Mouse (Mus musculus): ENCODE data around the gene Arhgap28. TPM values are rescaled to one million over a fixed set of nuclear protein-coding genes. Genes with fewer than 3 reads are reported as not detected.
"Not testable (repeated sequence)": the region's sequence is repeated elsewhere in the genome, so short reads cannot be mapped to it uniquely, and the experiment has no call there.

Gene Arhgap28
- polyA plus RNA-seq, 1 experiment from 2014 or later: 67.0 TPM

DNA sequence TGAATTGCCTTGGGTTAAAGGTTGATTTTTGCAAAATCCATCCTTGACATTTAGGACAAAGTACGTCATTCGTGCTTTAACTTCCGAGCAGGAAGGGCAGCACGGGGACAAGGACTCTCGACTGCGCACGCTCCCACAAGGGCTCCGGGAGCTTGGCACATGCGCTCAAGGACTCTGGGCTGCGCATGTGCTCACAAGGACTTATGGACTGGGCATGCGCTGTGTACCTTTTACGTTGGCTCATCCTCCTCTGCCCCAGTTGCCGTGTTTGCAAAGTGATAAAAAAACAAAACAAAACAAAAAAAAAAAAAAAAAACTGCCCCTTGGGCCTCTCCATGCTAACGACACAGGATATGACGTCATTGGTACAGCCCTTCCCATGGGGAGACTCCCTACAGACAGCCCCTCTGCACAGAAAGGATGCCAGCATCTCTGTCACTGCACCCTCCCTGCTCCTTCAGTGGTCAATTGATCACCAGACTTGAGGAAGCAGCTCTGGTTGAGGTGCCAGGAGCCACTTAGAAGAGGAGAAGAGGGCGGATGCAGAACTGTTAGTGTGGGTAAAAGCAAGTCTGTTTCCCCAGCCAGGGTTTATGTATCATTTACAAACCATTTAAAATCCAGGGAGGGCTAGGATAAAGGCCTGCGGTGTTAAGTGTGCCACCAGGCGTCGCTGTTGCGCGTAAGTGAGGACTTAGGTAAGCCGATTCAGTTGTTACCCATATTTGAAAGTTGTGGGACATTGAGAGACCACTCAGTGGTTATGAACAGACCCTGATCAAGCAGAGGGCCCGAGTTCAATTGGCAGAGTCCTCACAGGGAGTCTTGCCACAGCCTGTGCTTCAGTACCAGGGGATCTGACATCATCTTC lies 134.0 kb downstream of the Arhgap28 start:
- peaks cover 73% of the 10 kb centered on the region for H3K36me3 ChIP-seq
- peaks cover 22% of the 10 kb centered on the region for H3K4me1 ChIP-seq (replicated peaks)
- no peak overlapping the region for H3K4me3 ChIP-seq (replicated peaks)
- no peak overlapping the region for H3K9ac ChIP-seq (replicated peaks)
- WGBS: 73% methylated on average over 23 of the region's 23 CpGs
- H3K27ac ChIP-seq: no peak overlapping the region
- peaks cover 6% of the 10 kb centered on the region for H3K9me3 ChIP-seq
- H3K27me3 ChIP-seq: no peaks in the 10 kb centered on the region
- H3K4me2 ChIP-seq: no peak overlapping the region
- ATAC-seq (ENCODE audit: insufficient number of reproducible peaks, insufficient read depth, low FRiP score, low TSS enrichment, low read depth): peak; percentile 9; the same call in 1 of the 2 replicates

DNA sequence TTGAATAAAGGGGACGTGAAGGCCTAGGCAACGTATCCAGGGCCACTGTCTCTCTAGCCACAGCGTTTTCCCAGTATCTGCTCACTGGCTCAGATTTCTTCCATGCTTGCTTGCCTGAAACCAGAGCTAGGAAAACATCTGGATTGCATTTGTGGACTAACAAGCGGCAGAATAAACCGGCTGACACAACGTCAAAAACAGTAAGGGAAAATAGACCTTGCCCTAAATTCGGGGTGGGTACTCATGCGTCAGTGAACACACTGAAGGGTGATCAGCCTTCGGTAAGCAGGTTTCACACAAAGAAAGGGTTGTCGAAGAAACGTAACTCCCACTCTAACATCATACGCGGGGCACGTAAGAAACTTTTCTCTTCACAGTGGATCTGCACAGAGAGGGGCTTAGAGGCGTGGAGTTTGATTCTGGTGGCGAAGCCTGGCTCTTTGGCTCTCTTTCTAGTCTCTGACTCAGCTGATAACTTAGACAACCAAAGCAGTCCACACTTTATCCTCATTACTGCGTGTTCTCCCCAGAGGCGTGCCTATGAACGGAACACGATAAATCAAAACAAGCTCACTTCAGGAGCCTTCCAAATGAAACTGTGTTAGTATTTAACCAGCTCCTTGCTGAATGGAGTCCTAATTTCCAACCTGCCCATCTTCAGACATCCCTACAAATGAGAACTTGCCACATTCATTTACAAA lies 137.2 kb downstream of the Arhgap28 start:
- no peak overlapping the region for H3K4me3 ChIP-seq (replicated peaks)
- 21% methylated on average over 20 of the region's 20 CpGs for WGBS
- H3K36me3 ChIP-seq: peaks cover 69% of the 10 kb centered on the region
- H3K9ac ChIP-seq (replicated peaks): no peak overlapping the region; the same call in 1 of the 2 replicates
- peak overlapping the region; percentile 92 for H3K27ac ChIP-seq
- H3K27me3 ChIP-seq: no peaks in the 10 kb centered on the region
- H3K9me3 ChIP-seq: peaks cover 6% of the 10 kb centered on the region
- H3K4me1 ChIP-seq (replicated peaks): peaks cover 30% of the 10 kb centered on the region
- peak; percentile 39 for ATAC-seq (ENCODE audit: insufficient number of reproducible peaks, insufficient read depth, low FRiP score, low TSS enrichment, low read depth)
- H3K4me2 ChIP-seq: peak overlapping the region; percentile 35

DNA sequence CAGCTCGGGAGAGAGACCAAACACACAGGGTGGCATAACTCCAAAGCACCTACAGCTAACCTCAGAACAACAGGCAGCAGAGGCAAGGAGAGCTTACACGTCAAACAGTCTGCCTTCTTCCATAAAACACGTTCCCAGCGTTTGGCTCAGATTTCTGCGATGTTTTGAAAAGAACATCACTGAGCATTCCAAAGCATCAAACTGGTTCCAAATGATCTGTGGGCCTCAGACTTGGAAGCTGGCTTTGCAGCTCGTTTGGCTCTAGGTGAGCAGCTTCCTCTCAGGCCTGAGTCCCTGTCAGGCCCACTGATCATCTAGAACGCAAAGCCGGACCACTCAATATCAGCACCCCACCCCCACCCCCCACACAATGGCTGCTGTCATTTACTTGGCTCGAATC lies 137.9 kb downstream of the Arhgap28 start:
- Histone ChIP-seq H3K4me3 (replicated peaks) (no peak overlapping the region), H3K4me2 (peak overlapping the region; percentile 35), H3K27ac (peak overlapping the region; percentile 92), H3K4me1 (replicated peaks) (peaks cover 30% of the 10 kb centered on the region), H3K36me3 (peaks cover 69% of the 10 kb centered on the region), H3K9me3 (peaks cover 6% of the 10 kb centered on the region), H3K9ac (replicated peaks) (no peak overlapping the region), H3K27me3 (no peaks in the 10 kb centered on the region)
- WGBS: 32% methylated on average over 9 of the region's 9 CpGs
- ATAC-seq (ENCODE audit: insufficient number of reproducible peaks, insufficient read depth, low FRiP score, low TSS enrichment, low read depth): no peak

DNA sequence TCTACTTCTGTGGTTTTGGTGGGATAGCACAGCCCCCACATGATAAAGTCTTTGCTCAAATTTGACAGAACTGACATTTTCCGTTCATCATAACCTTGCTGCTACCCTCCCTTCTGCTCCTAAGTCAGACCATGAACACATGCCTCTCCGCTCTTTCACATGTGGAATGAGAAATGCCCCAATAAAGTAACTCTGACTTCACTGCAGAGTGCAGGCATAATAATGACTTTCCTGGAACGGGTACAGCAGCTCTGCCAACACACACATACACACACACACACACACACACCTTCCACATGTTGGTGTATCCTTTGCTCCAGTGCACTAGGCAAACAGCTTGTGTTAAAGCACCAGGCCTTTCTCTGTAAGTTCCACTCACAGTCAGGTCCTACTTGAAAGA lies 139.0 kb downstream of the Arhgap28 start:
- ATAC-seq (ENCODE audit: insufficient number of reproducible peaks, insufficient read depth, low FRiP score, low TSS enrichment, low read depth): no peak
- H3K36me3 ChIP-seq: peaks cover 72% of the 10 kb centered on the region

DNA sequence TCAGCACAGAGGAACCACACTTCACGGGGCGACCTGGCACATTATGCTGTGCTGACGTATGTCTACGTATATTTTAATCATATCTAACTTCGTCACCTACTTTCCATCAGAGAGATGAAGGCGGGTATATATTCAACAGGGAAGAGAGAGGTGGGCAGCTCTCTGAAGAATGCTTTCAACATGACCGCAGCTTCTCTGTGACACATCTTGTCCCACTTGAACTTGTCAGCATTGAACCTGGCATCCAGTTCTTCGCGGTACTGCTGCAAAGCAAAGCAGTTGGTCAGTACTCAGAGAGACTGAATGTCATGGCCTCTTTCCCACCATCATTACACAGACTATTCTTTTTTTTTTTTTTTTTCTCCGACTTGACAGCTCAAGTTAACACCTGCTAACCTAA lies 139.6 kb downstream of the Arhgap28 start:
- peaks cover 6% of the 10 kb centered on the region for H3K9me3 ChIP-seq
- no peak for ATAC-seq (ENCODE audit: insufficient number of reproducible peaks, insufficient read depth, low FRiP score, low TSS enrichment, low read depth)
- H3K36me3 ChIP-seq: peaks cover 72% of the 10 kb centered on the region
- no peak overlapping the region for H3K4me2 ChIP-seq
- H3K9ac ChIP-seq (replicated peaks): no peak overlapping the region
- H3K27ac ChIP-seq: 0 out of 2 replicates have a peak overlapping the region, but pooled peaks have one; percentile 56
- no peak overlapping the region for H3K4me3 ChIP-seq (replicated peaks)
- WGBS: 87% methylated on average over 10 of the region's 10 CpGs
- no peaks in the 10 kb centered on the region for H3K27me3 ChIP-seq
- peaks cover 30% of the 10 kb centered on the region for H3K4me1 ChIP-seq (replicated peaks)

More for the DNA sequence above, 139.0 kb downstream of the Arhgap28 start:
- H3K27ac ChIP-seq: peak overlapping the region; percentile 92
- no peak overlapping the region for H3K9ac ChIP-seq (replicated peaks)
- no peak overlapping the region for H3K4me2 ChIP-seq
- peaks cover 30% of the 10 kb centered on the region for H3K4me1 ChIP-seq (replicated peaks)
- H3K9me3 ChIP-seq: peaks cover 6% of the 10 kb centered on the region
- H3K4me3 ChIP-seq (replicated peaks): no peak overlapping the region
- WGBS: 45% methylated on average over 3 of the region's 3 CpGs
- no peaks in the 10 kb centered on the region for H3K27me3 ChIP-seq

DNA sequence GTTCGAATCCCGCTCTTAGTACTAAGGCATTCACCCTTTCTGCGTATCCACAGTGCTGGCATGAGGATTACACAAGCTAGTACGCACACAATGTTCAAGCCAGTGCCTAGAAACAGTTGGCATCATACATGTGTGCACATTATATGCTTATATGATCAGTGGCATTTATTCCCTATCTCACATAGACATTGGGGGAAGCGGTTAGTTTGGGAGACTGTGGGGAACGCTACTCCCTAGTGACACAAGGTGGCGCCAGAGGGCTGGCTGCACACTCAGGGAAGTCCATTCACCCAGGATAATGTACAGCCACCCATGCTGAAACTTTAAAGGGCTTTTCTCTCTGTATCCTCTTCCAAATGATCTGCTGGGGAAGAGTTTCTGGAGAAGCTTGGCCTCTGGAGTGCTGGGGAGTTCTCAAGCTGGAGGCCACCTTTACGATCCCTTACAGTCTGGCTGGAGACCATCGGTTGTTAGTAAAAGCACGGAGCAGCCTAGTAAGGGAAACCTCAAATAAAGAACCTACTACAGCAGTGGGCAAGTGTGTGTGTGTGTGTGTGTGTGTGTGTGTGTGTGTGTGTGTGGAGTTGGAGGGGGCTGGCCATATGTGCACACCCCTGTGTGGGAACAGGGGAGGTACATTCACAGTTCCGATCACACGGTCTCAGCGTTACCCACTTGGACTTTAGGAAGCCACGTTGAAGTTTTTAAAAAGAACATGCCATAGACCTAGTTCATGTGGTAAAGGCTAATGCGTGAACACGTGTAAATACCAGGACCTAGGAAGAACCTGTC lies 142.0 kb downstream of the Arhgap28 start:
- peaks cover 26% of the 10 kb centered on the region for H3K4me1 ChIP-seq (replicated peaks)
- no peak overlapping the region for H3K9ac ChIP-seq (replicated peaks)
- H3K27me3 ChIP-seq: no peaks in the 10 kb centered on the region
- H3K36me3 ChIP-seq: peaks cover 76% of the 10 kb centered on the region
- 79% methylated on average over 16 of the region's 16 CpGs for WGBS
- no peak overlapping the region for H3K4me3 ChIP-seq (replicated peaks)
- no peak overlapping the region for H3K4me2 ChIP-seq
- H3K9me3 ChIP-seq: no peaks in the 10 kb centered on the region
- no peak for ATAC-seq (ENCODE audit: insufficient number of reproducible peaks, insufficient read depth, low FRiP score, low TSS enrichment, low read depth)
- no peak overlapping the region for H3K27ac ChIP-seq

DNA sequence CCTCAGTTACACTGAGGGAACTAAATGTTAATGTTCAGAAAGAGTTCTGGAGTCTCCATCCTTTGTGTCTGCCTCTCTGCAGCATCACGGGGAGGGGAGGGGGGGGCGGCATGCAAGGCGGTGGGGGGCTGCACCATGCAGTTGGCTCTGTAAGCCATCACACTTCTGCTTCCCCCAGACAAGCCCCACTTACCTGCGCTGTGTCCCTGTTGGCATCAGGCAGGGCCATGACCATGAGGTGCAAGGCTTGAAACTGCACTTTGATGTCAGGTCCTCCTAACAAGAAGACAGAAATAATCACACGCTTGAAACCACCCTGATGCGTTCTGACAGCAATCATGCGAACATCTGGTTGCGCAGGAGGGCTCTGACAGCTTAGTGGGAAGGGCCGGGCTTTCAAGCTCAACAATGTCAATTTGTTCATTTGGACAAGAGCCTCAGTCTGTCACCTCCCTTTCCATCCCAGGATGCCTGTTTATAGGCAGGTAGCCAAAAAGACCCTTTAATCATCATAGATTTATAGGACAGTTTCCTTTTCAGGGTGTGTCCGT lies 142.8 kb downstream of the Arhgap28 start:
- ATAC-seq (ENCODE audit: insufficient number of reproducible peaks, insufficient read depth, low FRiP score, low TSS enrichment, low read depth): no peak
- Histone ChIP-seq H3K4me3 (replicated peaks) (no peak overlapping the region), H3K9ac (replicated peaks) (no peak overlapping the region), H3K4me1 (replicated peaks) (peaks cover 20% of the 10 kb centered on the region), H3K4me2 (no peak overlapping the region), H3K27me3 (no peaks in the 10 kb centered on the region), H3K36me3 (peaks cover 80% of the 10 kb centered on the region), H3K9me3 (no peaks in the 10 kb centered on the region), H3K27ac (peak overlapping the region; percentile 4; the same call in 1 of the 2 replicates)
- WGBS: 84% methylated on average over 10 of the region's 10 CpGs

DNA sequence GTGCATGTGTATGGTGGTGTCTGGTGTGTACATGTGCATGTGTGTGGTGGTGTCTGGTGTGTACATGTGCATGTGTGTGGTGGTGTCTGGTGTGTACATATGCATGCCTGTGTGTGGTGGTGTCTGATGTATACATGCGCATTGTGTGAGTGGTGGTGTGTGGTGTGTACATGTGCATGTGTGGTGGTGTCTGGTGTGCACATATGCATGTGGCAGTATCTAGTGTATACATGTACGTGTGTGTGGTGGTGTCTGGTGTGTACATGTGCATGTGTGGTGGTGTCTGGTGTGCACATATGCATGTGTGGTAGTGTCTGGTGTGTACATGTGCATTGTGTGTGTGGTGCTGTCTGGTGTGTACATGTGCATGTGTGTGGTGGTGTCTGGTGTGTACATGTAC lies 162.4 kb downstream of the Arhgap28 start:
- H3K9ac ChIP-seq (replicated peaks); H3K4me3 ChIP-seq (replicated peaks); H3K27me3 ChIP-seq; H3K27ac ChIP-seq; H3K4me1 ChIP-seq (replicated peaks); H3K4me2 ChIP-seq; H3K9me3 ChIP-seq; ATAC-seq (ENCODE audit: insufficient number of reproducible peaks, insufficient read depth, low FRiP score, low TSS enrichment, low read depth): not testable (repeated sequence)
- 95% methylated on average over 2 of the region's 2 CpGs for WGBS
- peaks cover 42% of the 10 kb centered on the region for H3K36me3 ChIP-seq

DNA sequence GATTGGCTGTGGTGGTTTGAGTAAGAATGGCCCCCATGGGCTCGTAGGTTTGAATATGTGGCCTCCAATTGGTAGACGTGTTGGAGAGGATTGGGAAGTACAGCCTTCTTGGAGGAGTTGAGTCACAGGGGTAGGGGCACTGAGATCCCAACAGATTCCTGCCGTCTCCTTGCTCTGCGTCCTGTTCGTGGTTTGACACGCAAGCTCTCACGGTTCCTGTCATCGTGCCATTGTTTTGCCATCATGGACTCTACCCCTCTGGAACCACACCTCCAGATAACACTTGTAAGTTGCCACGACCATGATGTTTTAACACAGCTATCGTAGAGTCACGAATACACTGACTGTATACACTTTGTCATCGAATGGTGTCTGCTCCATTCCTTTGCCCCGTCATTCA lies 165.0 kb downstream of the Arhgap28 start:
- no peak overlapping the region for H3K4me3 ChIP-seq (replicated peaks)
- no peak for ATAC-seq (ENCODE audit: insufficient number of reproducible peaks, insufficient read depth, low FRiP score, low TSS enrichment, low read depth)
- 0 out of 2 replicates have a peak, but pooled peaks cover 14% of the 10 kb centered on the region for H3K9me3 ChIP-seq
- no peak overlapping the region for H3K27ac ChIP-seq
- no peaks in the 10 kb centered on the region for H3K27me3 ChIP-seq
- 92% methylated on average over 13 of the region's 13 CpGs for WGBS
- no peak overlapping the region for H3K4me2 ChIP-seq
- H3K4me1 ChIP-seq (replicated peaks): no peaks in the 10 kb centered on the region
- H3K9ac ChIP-seq (replicated peaks): no peak overlapping the region
- peaks cover 22% of the 10 kb centered on the region for H3K36me3 ChIP-seq

DNA sequence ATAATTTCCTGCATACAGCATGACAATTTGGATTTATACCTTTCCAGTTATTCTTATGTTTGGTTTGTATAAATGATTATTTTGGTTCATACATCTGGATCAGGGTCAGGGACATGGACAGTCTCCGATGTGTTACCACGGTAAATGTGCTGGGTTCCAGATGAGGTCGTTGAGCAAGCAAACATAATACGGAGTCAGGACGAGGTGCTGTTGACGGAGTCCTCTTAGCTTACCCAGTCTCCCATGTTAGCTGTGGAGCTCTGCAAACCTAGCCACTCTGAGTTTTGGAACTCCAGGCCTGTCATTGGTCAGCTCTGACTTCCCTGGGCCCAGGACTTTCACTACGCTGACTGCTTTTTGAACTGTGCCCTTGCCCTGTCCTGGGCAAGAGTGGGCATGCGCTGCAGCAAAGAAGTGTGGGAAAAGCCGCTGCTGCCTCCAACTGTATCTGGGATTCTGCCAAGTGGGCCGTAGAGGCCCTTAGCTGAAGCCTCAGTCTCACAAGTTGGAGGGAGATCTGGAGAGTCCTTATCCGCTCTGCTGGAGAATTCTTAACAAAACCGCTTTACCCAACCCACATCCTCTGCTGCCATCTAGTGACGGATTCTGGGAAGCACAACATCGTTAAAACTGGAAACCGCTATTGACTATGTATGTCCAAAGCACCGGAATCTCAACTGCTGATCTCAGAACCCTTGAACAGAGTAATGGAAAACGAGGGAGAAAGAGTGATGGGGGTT lies 166.4 kb downstream of the Arhgap28 start:
- no peaks in the 10 kb centered on the region for H3K4me1 ChIP-seq (replicated peaks)
- 0 out of 2 replicates have a peak, but pooled peaks cover 14% of the 10 kb centered on the region for H3K9me3 ChIP-seq
- H3K4me3 ChIP-seq (replicated peaks): no peak overlapping the region
- no peak overlapping the region for H3K4me2 ChIP-seq
- no peaks in the 10 kb centered on the region for H3K27me3 ChIP-seq
- peaks cover 10% of the 10 kb centered on the region for H3K36me3 ChIP-seq
- no peak overlapping the region for H3K9ac ChIP-seq (replicated peaks)
- no peak overlapping the region for H3K27ac ChIP-seq
- 0 out of 2 replicates have a peak, but pooled peaks have one; percentile 42 for ATAC-seq (ENCODE audit: insufficient number of reproducible peaks, insufficient read depth, low FRiP score, low TSS enrichment, low read depth)
- 68% methylated on average over 17 of the region's 17 CpGs for WGBS
